Mouse (Mus musculus) kidney, adult 2 months (tissue): Measurements from ENCODE around the gene Syne2. TPM values are rescaled to one million over a fixed set of nuclear protein-coding genes. Genes with fewer than 3 reads are reported as not detected.
"Not testable (repeated sequence)": the region's sequence is repeated elsewhere in the genome, so short reads cannot be mapped to it uniquely, and the experiment has no call there.

Experiments
- DNase-seq: peaks from one replicate; pipeline ENCODE4 v3.0.0; 2021
- H3K27ac ChIP-seq: fragments of 200-500 bp; 2 replicates; pipeline ENCODE4 v1.5.1; 2012; ENCODE audit warnings: low read depth, low read length, control low read depth, inconsistent platforms; ENCODE audit not compliant: insufficient read depth
- H3K27me3 ChIP-seq: fragments of 200-500 bp; replicated peaks from 2 replicates; pipeline ENCODE4 v1.6.1; 2012; ENCODE audit warnings: mild to moderate bottlenecking, moderate library complexity, low read length, inconsistent platforms; ENCODE audit not compliant: control insufficient read depth, insufficient read depth
- H3K36me3 ChIP-seq: fragments of 200-500 bp; 2 replicates; pipeline ENCODE4 v1.6.1; 2012; ENCODE audit warnings: mild to moderate bottlenecking, moderate library complexity, low read length, inconsistent platforms; ENCODE audit not compliant: control insufficient read depth, insufficient read depth
- H3K4me1 ChIP-seq: fragments of 200-500 bp; 2 replicates; pipeline ENCODE4 v1.6.1; 2011; ENCODE audit warnings: low read length; ENCODE audit not compliant: control insufficient read depth, insufficient read depth
- H3K4me3 ChIP-seq: fragments of 200-500 bp; 2 replicates; pipeline ENCODE4 v1.5.1; 2011; ENCODE audit warnings: mild to moderate bottlenecking, low read depth, low read length, control low read depth; ENCODE audit not compliant: insufficient read depth
- CTCF ChIP-seq: fragments of 200-500 bp; conservative IDR thresholded peaks from 2 replicates; pipeline ENCODE4 v1.5.1; 2011; ENCODE audit warnings: low read depth, mild to moderate bottlenecking, control low read depth, low read length, moderate library complexity, mixed read lengths; ENCODE audit not compliant: insufficient read depth, insufficient read length
- POLR2A ChIP-seq: fragments of 200-500 bp; IDR thresholded peaks from one replicate; pipeline ENCODE4 v1.6.1; 2011; ENCODE audit warnings: low read depth, low read length, control low read depth
- WGBS: fragments of 180-500 bp; shearing (Covaris S2); methylation state at CpG from one replicate; pipeline ENCODE4 v1.1.7; 2018; 5-methylcytosine and 5-hydroxymethylcytosine counted together
- polyA plus RNA-seq: library from polyadenylated mRNA; depleted of rRNA; stranded (reverse); fragments of >200 nt; gene quantifications from 2 replicates; pipeline ENCODE4 v1.2.3, GENCODE M21; 2012; rRNA removed

The Syne2 gene
- polyA plus RNA-seq, 1 experiment, result 54.5 TPM

DNA sequence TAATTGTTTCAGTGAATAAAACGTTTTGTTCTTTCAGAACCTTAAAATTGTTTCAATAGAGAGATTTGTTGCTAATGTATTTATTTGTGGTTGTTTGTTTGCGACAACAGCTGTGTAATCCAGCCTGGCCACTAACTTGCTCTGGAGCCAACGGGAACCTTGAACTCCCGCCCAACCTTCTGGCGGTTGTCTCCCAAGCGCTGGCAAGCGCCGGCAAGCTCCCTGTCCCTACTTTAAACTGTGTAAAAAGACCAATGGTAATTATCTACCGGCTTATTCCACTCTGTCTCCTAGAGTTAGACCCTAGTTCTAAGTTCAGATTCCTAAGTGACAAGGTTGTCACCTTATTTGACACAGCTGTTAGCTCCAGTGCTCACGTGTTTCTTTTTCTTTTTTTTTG is 310.9 kb downstream of the Syne2 start:
- H3K4me1 ChIP-seq, result no peaks in the 10 kb centered on the region
- no peak overlapping the region for H3K27ac ChIP-seq
- WGBS, result 71% methylated on average over 10 of the region's 10 CpGs
- no peaks in the 10 kb centered on the region for H3K36me3 ChIP-seq
- H3K27me3 ChIP-seq, result no peaks in the 10 kb centered on the region
- no peak overlapping the region for H3K4me3 ChIP-seq
- TF ChIP-seq POLR2A, result no peak
- no peak for TF ChIP-seq CTCF
- peak; percentile 72 for DNase-seq

DNA sequence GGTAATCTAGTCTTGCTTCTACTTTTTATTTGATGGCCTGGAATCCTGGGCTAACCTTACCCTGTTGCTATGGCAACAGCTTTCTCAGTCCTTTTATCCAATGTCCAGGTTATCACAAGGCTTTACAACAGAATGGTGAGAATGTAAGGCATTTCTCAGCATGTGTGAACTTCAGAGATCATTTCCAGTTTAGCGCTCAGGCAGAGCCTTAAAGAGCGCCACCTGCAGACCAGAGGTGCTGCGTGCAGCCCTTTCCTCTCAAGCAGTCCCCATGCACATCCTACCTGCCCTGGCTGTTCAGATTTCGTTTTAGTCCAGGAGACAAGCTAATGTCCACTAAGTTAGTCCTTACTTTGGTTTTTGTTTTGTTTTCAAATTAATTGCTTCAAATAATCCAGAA is 312.3 kb downstream of the Syne2 start:
- 42% methylated on average over 4 of the region's 4 CpGs for WGBS
- H3K36me3 ChIP-seq, result no peaks in the 10 kb centered on the region
- H3K27ac ChIP-seq, result no peak overlapping the region
- peak; percentile 28 for DNase-seq
- no peak overlapping the region for H3K4me3 ChIP-seq
- no peaks in the 10 kb centered on the region for H3K27me3 ChIP-seq
- peak; percentile 63 for TF ChIP-seq CTCF
- no peak for TF ChIP-seq POLR2A
- no peaks in the 10 kb centered on the region for H3K4me1 ChIP-seq

DNA sequence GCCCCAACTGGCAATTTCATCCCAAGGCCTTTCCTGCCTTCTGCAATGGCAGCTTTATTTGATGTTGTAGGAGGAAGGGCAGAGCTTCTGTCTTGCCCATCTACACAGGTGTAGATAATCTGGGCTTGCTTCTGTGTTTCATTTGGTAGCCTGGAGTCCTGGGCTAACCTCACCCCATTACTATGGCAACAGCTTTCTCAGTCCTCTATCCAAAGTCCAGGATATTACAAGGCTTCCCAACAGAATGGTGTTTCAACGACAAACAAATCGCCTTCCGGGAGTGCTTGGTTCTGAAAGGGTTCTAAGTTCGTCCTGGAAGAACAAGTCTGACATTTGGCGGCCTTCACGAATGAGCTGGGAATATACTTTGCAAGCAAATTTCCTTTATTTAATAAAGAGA is 313.0 kb downstream of the Syne2 start:
- H3K4me1 ChIP-seq, result no peaks in the 10 kb centered on the region
- no peak overlapping the region for H3K27ac ChIP-seq
- 72% methylated on average over 6 of the region's 6 CpGs for WGBS
- peak; percentile 31 for DNase-seq
- TF ChIP-seq CTCF (no peak), POLR2A (no peak)
- no peaks in the 10 kb centered on the region for H3K27me3 ChIP-seq
- no peaks in the 10 kb centered on the region for H3K36me3 ChIP-seq
- no peak overlapping the region for H3K4me3 ChIP-seq

DNA sequence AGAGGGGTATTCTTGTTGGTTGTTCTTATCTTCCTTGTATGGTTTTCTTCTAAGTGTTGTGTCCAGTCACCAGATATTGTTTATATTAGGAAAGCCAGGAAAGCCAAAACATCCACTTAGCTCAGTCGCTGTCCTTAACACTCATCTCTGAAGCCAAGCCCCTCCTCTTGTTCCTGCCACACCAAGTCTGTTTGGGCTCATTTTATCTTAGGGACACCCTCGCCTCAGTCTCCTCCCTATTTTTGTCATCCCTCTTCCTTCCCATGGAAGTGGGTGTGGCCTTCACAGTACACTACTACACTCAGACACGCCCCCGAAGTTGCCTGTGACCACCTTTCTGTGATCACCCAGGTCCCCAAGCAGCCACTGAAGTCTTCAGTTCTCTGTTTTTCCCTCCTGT is 314.7 kb downstream of the Syne2 start:
- TF ChIP-seq CTCF (no peak), POLR2A (no peak)
- H3K27ac ChIP-seq, result no peak overlapping the region
- no peaks in the 10 kb centered on the region for H3K4me1 ChIP-seq
- no peak overlapping the region for H3K4me3 ChIP-seq
- no peaks in the 10 kb centered on the region for H3K36me3 ChIP-seq
- 75% methylated on average over 4 of the region's 4 CpGs for WGBS
- H3K27me3 ChIP-seq, result no peaks in the 10 kb centered on the region
- no peak for DNase-seq

DNA sequence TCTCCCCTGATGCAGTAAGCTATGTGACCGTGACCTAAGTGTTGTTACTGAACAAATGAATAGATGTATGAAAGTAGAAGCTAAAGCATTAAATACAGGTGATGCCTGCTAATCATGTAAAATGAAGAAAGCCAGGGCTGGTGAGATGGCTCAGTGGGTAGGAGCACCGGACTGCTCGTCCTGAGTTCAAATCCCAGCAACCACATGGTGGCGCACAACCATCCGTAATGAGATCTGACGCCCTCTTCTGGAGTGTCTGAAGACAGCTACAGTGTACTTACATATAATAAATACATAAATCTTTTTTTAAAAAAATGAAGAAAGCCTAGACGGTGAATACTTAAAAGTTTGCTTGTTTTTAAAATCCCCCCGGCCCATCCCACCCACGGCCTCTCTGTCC is 315.1 kb downstream of the Syne2 start:
- 87% methylated on average over 9 of the region's 9 CpGs for WGBS
- not testable (repeated sequence) for H3K4me1 ChIP-seq, H3K27ac ChIP-seq, H3K27me3 ChIP-seq, H3K4me3 ChIP-seq, DNase-seq, H3K36me3 ChIP-seq
- 0 out of 2 replicates have a peak, but pooled peaks have one; percentile 1 for TF ChIP-seq CTCF

DNA sequence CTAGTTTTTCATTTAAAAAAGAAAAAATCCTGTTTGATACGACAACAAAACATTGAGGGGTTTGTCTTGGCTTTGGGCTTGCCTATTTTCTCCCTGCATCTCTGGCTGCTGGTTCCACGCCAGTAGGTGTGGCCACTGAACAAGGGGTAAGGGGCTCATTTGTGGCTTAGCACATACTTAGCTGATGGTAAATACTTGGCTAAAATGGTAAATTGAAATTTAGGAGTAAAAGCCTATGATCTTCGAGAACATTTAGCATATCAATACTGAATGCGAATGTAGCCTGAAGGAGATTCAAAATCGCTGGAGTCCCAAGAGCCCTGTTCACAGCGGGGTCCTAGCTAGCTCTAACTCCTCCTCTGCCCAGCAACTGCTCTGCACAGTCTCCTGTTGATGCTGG is 318.8 kb downstream of the Syne2 start:
- H3K4me3 ChIP-seq, result no peak overlapping the region
- no peaks in the 10 kb centered on the region for H3K36me3 ChIP-seq
- DNase-seq, result no peak
- no peaks in the 10 kb centered on the region for H3K27me3 ChIP-seq
- H3K27ac ChIP-seq, result no peak overlapping the region
- no peaks in the 10 kb centered on the region for H3K4me1 ChIP-seq
- WGBS, result 54% methylated on average over 6 of the region's 6 CpGs
- no peak for TF ChIP-seq CTCF
- TF ChIP-seq POLR2A, result no peak

DNA sequence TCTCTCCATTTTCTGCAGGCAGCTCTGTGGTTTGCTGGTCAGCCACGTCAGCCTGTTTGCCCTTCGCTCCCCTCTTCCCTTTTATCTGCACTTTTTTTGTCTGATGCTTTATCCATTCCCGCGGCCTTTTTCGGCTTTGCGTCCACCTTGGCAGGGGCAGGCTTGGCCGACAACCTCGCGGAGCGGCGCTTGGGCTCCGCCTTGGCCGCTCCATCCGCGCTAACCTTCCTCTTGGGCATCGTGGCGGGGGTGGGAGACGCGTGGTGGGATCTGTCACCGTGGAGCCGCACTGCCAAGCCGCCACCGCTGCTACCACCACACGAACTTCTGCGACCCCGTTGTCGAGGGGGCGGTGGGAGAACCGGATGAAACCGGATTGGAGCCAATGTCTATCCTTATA is 334.5 kb downstream of the Syne2 start:
- not testable (repeated sequence) for H3K27ac ChIP-seq, H3K4me3 ChIP-seq, H3K36me3 ChIP-seq, DNase-seq, H3K4me1 ChIP-seq, H3K27me3 ChIP-seq
- WGBS, result 27% methylated on average over 30 of the region's 30 CpGs

Other genes starting within 250 kb of the Syne2 start
- gene Ppp2r5e, start 221.9 kb upstream of the Syne2 start, polyA plus RNA-seq, result 17.1 and 17.3 TPM in 2 replicates
- 2.5 and 3.8 TPM in 2 replicates for gene Wdr89, start 148.6 kb upstream of the Syne2 start, polyA plus RNA-seq
- gene Sgpp1, start 82.4 kb upstream of the Syne2 start, polyA plus RNA-seq, result 77.7 and 78.3 TPM in 2 replicates